Mouse (Mus musculus) thymus, postnatal 10 days (tissue): ENCODE data around the gene Plekhg5.

Experiments
- DNase-seq, 2 experiments: peaks; one replicate each; pipeline ENCODE4 v3.0.0; 2021; ENCODE audit warnings: low spot score in 2 of 2

The Plekhg5 gene

DNA sequence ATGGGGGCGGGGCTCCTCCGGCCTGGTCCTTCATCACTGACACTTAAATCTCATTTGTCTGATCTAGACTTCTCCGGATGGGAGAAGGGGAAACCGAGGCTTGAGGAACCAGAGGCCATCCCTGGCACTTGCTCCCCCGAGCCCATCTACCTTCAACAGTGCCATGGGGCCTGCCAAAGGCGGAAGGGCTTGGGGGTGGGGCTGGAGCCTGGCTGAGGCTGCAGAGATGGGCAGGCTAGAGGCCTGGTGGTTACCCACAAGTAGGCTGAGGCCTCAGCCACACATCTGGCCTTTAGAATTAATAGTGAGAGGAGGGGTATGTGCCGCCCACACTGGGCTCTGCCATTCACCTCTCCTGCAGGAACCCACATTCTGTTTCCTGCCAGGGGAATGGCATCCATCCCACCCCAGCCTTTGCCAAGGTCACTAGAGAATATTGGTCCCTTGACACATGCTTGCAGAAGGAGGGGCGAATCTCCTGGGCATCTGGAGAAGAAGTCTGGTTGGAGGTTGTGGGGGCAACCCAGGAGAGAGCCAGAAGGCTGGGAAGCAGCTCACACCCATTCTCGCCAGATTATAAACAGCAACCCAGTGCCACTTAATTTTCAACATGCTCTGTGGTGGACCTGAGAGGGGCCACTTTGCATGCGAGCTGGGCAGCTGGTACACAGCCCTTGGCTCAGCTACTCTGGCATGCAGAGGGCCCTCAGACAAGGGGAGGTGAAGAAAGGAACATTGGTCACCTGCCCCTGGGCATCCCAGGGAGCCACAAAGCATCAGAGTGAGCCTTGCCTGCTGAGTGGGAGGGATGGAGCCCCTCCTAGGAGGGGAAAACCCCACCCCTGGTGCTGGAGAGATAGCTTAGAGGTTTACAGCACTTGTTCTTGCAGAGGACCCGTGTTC lies 1.6 kb upstream of the Plekhg5 start:
- no peak for DNase-seq

DNA sequence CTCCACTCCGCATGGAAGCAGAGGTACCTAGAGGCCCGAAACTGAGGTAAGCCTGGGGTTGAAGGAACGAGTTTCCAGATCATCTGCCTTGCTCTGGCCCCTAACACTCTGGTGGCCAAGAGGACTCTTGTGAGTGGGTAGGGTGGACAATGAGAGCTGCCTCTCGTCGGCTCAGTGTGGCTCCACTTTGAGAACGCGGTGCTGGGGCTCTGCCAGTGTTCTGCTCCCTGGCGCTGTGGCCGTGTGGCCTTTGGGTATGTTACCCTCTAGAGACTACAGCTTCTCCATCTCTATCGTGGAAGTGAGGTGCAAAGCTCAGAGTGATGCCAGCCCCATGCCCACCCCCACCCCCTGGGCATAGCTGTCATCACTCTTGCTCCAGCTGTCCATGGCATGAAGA lies 357 bp downstream of the Plekhg5 start:
- DNase-seq, result no peak

DNA sequence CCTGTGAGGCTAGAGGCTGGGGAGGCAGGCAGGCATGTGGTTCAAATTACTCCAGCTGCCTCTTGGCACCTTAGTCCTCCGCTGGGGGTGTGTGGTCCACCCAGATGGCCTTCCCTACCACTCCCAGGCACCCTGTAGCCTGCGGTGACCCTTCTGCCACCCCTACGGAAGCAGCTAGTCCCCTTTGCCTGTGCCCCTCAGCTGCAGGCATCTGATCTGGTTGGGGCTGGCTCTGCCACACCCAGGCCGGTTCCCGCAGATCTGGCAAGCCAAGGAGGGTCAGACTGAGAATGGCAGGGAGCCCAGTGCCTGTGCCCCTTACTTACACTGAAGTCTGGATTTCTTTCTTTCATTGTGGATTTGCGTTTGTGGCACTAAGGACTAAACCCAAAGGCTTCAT lies 1.4 kb downstream of the Plekhg5 start:
- DNase-seq, result no peak

- DNase-seq, result no peak
Observed at GRCm38 (mm10) chr4:152074548-152074947, 2.2 kb downstream of the Plekhg5 start.

GRCm38 (mm10) chr4:152077191-152077590 lies 4.9 kb downstream of the Plekhg5 start:
- DNase-seq, result no peak

- DNase-seq, result no peak
Observed at GRCm38 (mm10) chr4:152078105-152078530, 5.8 kb downstream of the Plekhg5 start.

- no peak for DNase-seq
Observed at GRCm38 (mm10) chr4:152079261-152079660, 7.0 kb downstream of the Plekhg5 start.

DNA sequence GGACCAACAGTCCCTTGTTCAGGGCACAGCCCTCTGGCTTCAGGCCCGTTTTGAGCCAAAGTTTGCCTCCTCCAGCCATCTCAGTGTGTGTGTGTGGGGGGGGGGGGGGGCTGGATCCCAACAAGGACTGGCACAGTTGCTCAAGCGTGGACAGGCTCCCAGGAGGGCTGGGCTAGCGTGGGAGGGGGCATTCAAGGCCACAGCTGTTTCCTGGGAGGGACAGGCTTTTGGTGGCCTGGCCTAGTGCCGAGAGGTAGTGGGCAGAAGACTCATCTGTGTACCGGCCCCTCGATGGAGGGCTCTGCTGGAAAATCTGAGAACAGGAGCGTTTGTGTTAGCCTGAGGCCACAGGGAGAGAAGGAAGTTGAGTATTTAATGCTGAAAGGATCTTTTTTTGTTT lies 7.6 kb downstream of the Plekhg5 start:
- DNase-seq, result no peak

DNA sequence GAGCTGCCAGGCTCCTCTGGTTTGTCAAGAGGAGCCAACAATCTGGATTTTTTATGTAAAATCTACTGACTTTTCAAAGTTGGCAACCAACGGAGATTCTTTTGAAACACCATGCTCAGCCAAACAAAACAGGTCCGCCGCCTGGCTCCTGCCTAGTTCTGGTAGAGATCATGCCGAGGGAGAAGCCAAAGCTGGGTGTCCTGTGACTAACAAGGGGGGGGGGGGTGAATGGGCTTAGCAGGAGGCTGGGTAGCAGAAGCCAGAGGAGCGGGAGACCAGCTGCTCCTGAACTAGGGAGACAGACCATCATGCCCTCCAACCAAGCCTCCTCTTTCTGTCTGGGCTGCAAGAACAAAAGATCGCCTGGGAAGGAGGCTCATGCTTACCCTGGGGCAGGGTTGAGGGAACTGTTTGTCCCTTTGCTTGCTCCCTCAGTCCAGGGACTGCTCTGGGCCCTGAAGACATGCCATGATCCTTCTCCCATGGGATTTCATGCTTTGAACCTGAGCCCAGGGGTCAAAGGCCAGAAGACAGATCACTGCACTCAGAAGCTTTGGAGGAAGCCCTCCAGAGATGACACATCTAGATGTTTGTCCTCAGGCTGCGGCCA lies 11.4 kb downstream of the Plekhg5 start:
- DNase-seq, result no peak

- DNase-seq, result no peak
Observed at GRCm38 (mm10) chr4:152084616-152085015, 12.3 kb downstream of the Plekhg5 start.

- DNase-seq, result peak; percentile 54 to 65
Observed at GRCm38 (mm10) chr4:152086505-152087210, 14.4 kb downstream of the Plekhg5 start.

- DNase-seq, result no peak
Observed at GRCm38 (mm10) chr4:152087211-152088081, 15.1 kb downstream of the Plekhg5 start.

DNA sequence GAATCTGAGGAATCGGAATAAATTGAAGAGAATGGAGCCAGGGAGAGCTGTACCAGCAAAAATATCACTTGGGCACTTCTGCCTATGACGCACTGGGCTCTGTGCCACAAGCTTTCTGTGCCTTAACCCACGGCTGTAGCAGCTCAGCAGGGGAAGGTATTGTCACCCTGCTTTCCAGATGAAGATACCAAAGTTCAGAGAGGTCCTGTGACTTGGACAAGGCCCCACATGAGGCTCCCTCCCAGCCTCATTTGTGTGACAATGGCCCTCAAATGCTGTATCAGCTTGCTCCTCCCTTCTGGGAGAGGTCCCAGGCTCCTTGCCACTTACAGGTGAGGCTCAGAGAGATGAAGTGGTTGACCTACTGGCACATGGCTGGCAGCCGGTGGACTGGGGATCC lies 15.8 kb downstream of the Plekhg5 start:
- DNase-seq, result no peak

GRCm38 (mm10) chr4:152088556-152089120 lies 16.3 kb downstream of the Plekhg5 start:
- DNase-seq, result no peak

GRCm38 (mm10) chr4:152090191-152090590 lies 17.9 kb downstream of the Plekhg5 start:
- DNase-seq, result no peak

GRCm38 (mm10) chr4:152092751-152093293 lies 20.5 kb downstream of the Plekhg5 start:
- DNase-seq, result no peak

DNA sequence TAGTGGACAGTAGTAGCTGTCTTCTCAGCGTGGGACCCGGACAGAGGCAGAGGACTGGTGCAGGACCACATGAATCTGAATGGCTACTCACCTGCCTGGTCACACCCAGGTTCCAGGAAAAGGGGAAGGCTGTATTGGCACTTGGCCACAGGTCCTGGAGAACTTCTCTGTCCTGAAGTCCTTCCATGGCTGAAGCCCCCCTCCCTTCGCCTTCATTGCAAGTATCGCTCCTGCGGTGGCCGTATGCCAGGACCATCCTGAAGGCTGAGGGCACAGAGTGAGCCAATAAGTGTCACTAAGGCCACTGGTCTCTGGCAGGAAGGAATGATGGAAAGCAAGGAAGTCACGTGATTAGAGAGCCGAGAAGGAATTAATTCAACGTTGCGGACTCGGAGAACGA lies 21.9 kb downstream of the Plekhg5 start:
- DNase-seq, result no peak

- peak; percentile 51 to 78 for DNase-seq
Observed at GRCm38 (mm10) chr4:152095937-152096910, 23.9 kb downstream of the Plekhg5 start.

DNA sequence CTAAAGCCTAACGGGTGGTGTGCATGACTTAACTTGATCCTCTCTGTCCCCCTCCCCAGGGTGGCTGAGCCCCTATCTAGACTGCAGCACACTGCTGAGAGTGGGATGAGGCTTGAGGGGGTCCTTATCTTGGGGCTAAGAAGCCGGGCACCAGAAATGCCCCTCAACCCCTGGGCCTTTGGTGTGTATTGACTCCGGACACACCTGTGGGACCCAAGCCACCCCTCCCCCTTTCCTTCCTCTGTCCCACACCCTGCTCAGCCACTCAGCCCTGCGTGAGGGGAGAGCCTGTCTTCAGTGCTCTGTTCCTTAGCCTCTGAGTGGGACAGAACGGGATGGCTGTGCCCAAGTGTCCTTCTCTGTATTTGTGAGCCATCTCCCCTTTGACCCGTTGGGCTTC lies 24.6 kb downstream of the Plekhg5 start:
- no peak for DNase-seq
